Mouse (Mus musculus) left cerebral cortex, adult 9 months (tissue): ENCODE data around the gene Apeh.

ENCODE experiments used
- DNase-seq, 2 experiments: peaks; one replicate each; pipeline ENCODE4 v3.0.0; 2022; ENCODE audit warnings: low spot score in 2 of 2

The Apeh gene

GRCm38 (mm10) chr9:108080168-108080567, 14.2 kb downstream of the Apeh start, which contains the start of gene Mst1:
Gene Mst1 (plus strand): TSS chr9:108080436.
- DNase-seq, result no peak

DNA sequence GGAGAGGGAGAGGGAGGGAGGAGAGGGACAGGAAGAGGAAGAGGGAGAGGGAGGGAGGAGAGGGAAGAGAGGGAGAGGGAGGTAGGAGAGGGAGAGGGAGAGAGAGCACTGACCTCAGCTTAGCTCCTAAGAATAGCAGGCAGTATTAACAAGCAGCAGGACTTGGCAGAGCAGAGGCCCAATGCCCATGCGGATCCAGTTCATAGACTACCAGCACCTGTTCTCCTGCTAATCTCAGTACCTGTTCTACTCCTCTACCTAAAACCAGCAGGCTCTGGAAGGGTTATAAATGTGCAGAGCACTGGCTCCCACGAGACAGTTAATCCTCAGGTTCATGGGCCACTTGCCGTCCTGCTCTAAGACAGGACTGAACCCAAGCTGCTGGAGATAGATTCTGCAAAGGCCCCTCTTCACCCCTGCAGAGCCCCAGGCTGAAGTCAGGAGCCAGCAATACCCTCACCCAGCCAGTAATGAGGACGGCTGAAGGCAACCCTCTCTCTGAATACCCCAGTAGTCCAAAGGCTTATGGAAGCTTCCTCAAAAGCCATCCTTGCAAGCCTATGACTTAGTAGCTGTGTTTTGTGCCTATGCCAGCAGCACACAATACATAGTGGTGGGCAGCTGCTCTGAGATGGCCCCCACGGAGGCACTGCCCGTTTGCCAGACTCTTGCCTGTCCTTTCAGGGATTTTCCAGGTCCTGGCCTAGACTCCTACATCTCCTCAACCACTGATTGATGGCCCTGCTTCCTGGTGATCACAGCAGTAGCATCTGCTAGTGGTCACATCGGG, 21.1 kb downstream of the Apeh start:
- no peak for DNase-seq

DNA sequence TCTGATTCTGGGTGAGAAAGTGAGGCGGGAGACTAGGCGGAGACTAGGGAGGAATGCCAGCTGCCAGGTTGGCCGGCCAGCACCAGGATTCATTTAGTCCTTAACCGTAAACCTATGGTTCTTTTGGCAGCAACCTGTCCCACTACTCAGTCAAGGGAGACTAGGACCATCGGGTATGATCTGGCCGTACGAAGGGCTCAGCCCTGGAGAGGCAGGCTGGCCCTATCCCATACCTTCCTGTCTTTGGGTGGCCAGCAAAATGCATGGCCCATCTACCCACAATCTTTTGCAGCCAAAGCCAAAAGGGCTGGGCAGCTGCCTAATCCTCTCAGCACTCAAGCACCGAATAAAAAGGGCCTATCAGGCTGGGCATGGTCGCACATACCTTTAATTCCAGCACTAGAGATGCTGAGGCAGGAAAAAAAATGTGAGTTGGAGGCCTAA, 21.9 kb downstream of the Apeh start:
- DNase-seq, result no peak

DNA sequence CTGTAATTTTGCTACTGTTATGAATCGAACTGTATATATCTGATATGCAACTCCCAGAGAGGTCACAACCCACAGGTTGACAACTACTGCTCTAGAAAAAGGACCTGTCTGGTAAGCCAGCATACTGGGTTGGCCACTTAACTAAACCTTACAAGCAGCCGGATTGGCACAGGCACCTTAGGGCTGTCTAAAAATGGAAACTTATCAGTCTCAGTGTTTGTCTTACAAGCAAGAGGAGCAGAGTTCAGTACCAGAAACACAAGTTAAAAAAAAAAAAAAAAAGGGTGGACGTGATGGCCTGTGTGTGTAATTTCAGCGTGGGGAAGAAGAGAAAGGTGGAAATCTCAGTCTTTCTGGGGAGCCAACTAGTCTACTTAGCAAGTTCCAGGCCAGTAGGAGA, 22.6 kb downstream of the Apeh start:
- DNase-seq, result no peak

GRCm38 (mm10) chr9:108069529-108069928, 24.9 kb downstream of the Apeh start:
- no peak for DNase-seq

DNA sequence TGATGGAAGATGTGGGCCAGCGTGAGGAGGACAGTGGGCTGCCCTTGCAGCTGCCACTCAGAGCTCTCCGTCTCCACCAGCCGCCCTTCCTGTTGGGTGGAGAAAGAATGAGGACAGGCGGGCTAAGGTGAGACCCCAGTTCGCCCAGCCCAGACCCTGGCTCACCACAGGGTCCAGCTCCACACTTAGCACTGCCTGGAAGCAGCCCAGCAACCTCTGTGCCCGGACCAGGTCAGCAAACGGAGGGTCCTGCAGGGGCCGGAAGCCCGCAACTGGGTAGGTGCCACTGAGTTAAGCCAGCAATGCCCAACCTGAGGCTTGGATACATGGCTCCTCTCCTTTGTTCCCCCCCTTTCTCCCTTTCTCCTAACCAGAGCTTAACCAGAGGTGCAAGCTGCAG, 25.4 kb downstream of the Apeh start:
- DNase-seq, result no peak

GRCm38 (mm10) chr9:108067900-108068299, 26.5 kb downstream of the Apeh start:
- peak in 1 of 2 experiments; percentile 86 for DNase-seq

- no peak for DNase-seq
Observed at GRCm38 (mm10) chr9:108067199-108067598, 27.2 kb downstream of the Apeh start.

- DNase-seq, result peak in 1 of 2 experiments; percentile 65
Observed at GRCm38 (mm10) chr9:108065491-108066011, 28.9 kb downstream of the Apeh start.

GRCm38 (mm10) chr9:108063361-108063760, 31.0 kb downstream of the Apeh start:
- DNase-seq, result no peak

GRCm38 (mm10) chr9:108062142-108062541, 32.3 kb downstream of the Apeh start:
- no peak for DNase-seq

DNA sequence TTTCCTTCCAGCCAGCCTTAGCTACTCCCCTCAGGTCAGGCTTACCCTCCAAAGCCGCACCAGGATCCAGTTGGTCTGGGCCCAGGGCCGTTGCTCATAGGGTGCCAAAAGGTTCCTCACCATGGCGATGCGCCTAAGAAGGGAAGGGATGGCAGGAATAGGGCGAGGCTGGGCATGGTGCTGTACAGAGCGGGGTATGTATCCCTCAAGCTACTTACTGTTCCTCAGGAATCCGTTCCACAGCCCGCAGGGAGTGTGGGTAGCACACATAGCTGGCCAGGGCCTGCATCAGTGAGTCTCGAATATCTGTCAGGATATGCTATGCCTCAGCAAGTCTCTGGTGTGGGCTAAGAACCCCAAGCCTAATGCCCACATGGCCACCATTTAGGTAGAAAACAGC, 36.1 kb downstream of the Apeh start:
- DNase-seq, result no peak

DNA sequence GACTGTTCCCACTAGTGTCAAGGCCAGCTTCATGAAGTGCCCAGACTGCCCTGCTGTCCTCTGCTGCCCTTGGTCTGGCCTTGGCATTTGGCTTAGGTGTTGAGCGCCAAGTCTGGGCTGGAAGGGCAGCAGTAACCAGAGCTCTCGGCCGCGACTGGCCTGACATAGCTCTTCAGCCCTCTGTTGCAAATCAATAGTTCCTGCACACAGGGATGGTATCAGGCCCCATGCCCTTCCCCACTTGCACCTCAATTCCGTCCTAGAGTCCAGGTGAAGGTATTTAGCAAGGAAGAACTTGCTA, 37.2 kb downstream of the Apeh start:
- DNase-seq, result no peak

- no peak for DNase-seq
Observed at GRCm38 (mm10) chr9:108056361-108057261, 37.8 kb downstream of the Apeh start.

- DNase-seq, result no peak
Observed at GRCm38 (mm10) chr9:108055661-108056237, 38.7 kb downstream of the Apeh start.

- no peak for DNase-seq
Observed at GRCm38 (mm10) chr9:108055061-108055460, 39.3 kb downstream of the Apeh start.

DNA sequence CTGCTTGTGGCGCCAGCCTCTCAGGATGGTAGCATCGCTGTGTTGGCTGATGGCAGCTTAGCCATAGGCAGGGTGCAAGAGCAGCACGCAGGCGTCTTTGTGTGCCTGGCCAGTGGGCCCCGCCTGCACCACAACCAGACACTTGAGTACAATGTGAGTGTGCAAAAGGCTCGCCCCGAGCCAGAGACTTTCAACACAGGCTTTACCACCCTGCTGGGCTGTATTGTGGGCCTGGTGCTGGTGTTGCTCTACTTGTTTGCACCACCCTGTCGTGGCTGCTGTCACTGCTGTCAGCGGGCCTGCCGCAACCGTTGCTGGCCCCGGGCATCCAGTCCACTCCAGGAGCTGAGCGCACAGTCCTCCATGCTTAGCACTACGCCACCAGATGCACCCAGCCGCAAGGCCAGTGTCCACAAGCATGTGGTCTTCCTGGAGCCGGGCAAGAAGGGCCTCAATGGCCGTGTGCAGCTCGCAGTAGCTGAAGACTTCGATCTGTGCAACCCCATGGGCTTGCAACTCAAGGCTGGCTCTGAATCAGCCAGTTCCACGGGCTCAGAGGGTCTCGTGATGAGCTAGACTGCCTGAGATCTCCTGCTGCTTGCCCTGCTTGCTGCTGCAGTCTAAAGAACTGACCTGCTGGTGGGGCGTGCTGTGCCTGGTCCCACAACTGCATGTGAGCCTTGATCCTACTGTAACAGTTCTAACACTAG, 39.9 kb downstream of the Apeh start:
- DNase-seq, result no peak

- no peak for DNase-seq
Observed at GRCm38 (mm10) chr9:108053665-108054225, 40.7 kb downstream of the Apeh start.

- DNase-seq, result peak; percentile 90 to 99
Observed at GRCm38 (mm10) chr9:108052885-108053664, 41.3 kb downstream of the Apeh start, which contains the start of gene Amigo3. Gene Amigo3 (plus strand): TSS chr9:108053159.

DNA sequence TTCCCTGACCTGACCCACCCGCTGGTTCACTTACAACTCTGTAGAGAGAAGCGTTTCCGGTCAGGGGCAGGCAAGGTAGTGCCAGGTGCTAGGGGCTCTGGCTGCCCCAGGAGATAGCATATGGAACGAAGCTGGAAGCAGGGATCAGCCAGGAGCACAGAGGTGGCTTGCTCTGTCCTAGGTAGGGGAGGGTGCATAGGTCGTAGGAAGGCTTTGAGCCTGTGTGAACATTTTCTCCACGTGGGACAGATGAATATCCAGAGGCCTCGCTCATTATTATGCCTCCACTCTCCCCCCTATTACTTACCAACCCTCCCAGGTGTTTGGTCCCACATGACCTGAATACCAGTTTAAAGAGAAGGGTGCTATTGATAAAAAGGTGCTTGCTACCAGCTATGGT, 42.0 kb downstream of the Apeh start:
- no peak for DNase-seq

- DNase-seq, result no peak
Observed at GRCm38 (mm10) chr9:108051931-108052220, 42.5 kb downstream of the Apeh start.
